In the genomic region with DNA sequence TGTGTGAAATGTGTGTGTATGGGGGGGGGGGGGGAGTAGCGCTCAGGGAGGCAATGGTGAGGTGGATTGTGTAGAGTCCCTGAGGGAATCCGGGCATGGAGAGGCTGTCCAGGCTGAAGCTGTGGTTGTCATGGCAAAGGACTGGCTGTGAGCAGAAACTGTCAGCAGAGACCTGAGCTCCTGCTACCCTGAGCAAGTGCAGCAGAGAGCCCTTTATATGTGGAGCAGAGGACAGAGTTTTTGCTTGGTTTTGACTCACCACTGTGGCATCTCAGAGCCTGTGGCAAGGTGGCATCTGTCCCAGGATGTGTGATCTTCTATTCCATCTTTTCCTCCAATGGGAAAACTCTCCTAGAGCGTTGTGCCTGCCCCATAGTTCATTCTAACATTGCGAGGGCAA, we compare ENCODE assay signal across 23 mouse cellular contexts.
DNase-seq lines count a peak whose midpoint lies in the region; ATAC-seq lines count a peak whose summit lies in the region.
"Had no signal": no experiment of that assay in that cellular context is flagged by ENCODE, and none has a peak within 500 bp of the region (broad histone marks: within the 10 kb centered on the region; RNA-seq: fewer than 3 reads in every experiment).

No protein-coding gene starts in this region.

- H3K4me1 ChIP-seq in hindbrain, embryonic 10.5 days (replicated peaks): peaks cover 29% of the 10 kb centered on the region
- H3K4me1 ChIP-seq in hindbrain, embryonic 14.5 days (replicated peaks; ENCODE audit: control insufficient read depth, insufficient read depth, low read length): no peaks in the 10 kb centered on the region
- peaks cover 13% of the 10 kb centered on the region; the same call in 1 of the 2 replicates for H3K4me1 ChIP-seq in neural tube, embryonic 13.5 days (replicated peaks)
- H3K4me1 ChIP-seq in liver, embryonic 12.5 days: no peaks in the 10 kb centered on the region

- H3K36me3 ChIP-seq in hindbrain, embryonic 10.5 days: no peaks in the 10 kb centered on the region
- H3K36me3 ChIP-seq in hindbrain, embryonic 14.5 days (replicated peaks; ENCODE audit: control insufficient read depth, insufficient read depth): no peaks in the 10 kb centered on the region
- H3K36me3 ChIP-seq in neural tube, embryonic 13.5 days: no peaks in the 10 kb centered on the region
- H3K36me3 ChIP-seq in liver, embryonic 12.5 days: no peaks in the 10 kb centered on the region
- H3K36me3 ChIP-seq: embryonic facial prominence, embryonic 15.5 days; forebrain, embryonic 10.5 days; heart, embryonic 10.5 days; heart, embryonic 15.5 days had no signal

- H3K27me3 ChIP-seq in hindbrain, embryonic 10.5 days (ENCODE audit: insufficient read depth, poor library complexity, severe bottlenecking): no peaks in the 10 kb centered on the region
- no peaks in the 10 kb centered on the region for H3K27me3 ChIP-seq in hindbrain, embryonic 14.5 days (ENCODE audit: control insufficient read depth, insufficient read depth, low read length)
- no peaks in the 10 kb centered on the region for H3K27me3 ChIP-seq in neural tube, embryonic 13.5 days
- H3K27me3 ChIP-seq in liver, embryonic 12.5 days (replicated peaks): no peaks in the 10 kb centered on the region
- H3K27me3 ChIP-seq: CH12.LX; embryonic facial prominence, embryonic 15.5 days; heart, embryonic 15.5 days had no signal

- no peak overlapping the region for H3K4me3 ChIP-seq in hindbrain, embryonic 10.5 days
- H3K4me3 ChIP-seq in hindbrain, embryonic 14.5 days (replicated peaks; ENCODE audit: low read length): no peak overlapping the region
- no peak overlapping the region for H3K4me3 ChIP-seq in neural tube, embryonic 13.5 days
- no peak overlapping the region for H3K4me3 ChIP-seq in liver, embryonic 12.5 days
- H3K4me3 ChIP-seq: embryonic facial prominence, embryonic 15.5 days; erythroblast, embryonic 14.5 days; forebrain, embryonic 10.5 days; heart, embryonic 10.5 days; heart, embryonic 15.5 days had no signal

- 80% methylated on average over 4 of the region's 4 CpGs for WGBS in hindbrain, embryonic 10.5 days
- WGBS in hindbrain, embryonic 14.5 days: 79% methylated on average over 4 of the region's 4 CpGs
- WGBS in neural tube, embryonic 13.5 days: 72% methylated on average over 4 of the region's 4 CpGs
- 58% methylated on average over 4 of the region's 4 CpGs for WGBS in liver, embryonic 12.5 days (ENCODE audit: insufficient replicate concordance)

- no peak for DNase-seq in hindbrain, embryonic 10.5 days (ENCODE audit: low spot score)
- no peak for DNase-seq in hindbrain, embryonic 14.5 days (ENCODE audit: low spot score)
- DNase-seq in neural tube, embryonic 10.5 days (ENCODE audit: extremely low spot score, low spot score): no peak
- peak; percentile 79 for DNase-seq in Muller cell, postnatal 12 days (ENCODE audit: inconsistent ontology term)
- DNase-seq in kidney, postnatal 25 days: no peak
- DNase-seq: adrenal gland, postnatal 10 days; cerebellum, adult 11 months; cerebellum, adult 8-10 months; cerebellum, postnatal 14 days; embryo, embryonic 11 days; gastrocnemius, postnatal 10 days; heart, adult 18-20 months; heart, postnatal 14 days; kidney, adult 11 months had no signal

- ATAC-seq in hindbrain, embryonic 14.5 days (ENCODE audit: low FRiP score): no peak
- peak; percentile 52; the same call in 1 of the 2 replicates for ATAC-seq in neural tube, embryonic 13.5 days (ENCODE audit: low read depth)
- no peak for ATAC-seq in liver, embryonic 12.5 days
- ATAC-seq: hindbrain, embryonic 16.5 days had no signal

- H3K9ac ChIP-seq in hindbrain, embryonic 14.5 days: no peak overlapping the region
- no peak overlapping the region for H3K9ac ChIP-seq in neural tube, embryonic 13.5 days
- no peak overlapping the region for H3K9ac ChIP-seq in liver, embryonic 12.5 days
- H3K9ac ChIP-seq: embryonic facial prominence, embryonic 15.5 days; heart, embryonic 15.5 days had no signal

- no peak overlapping the region for H3K4me2 ChIP-seq in hindbrain, embryonic 14.5 days (replicated peaks)
- H3K4me2 ChIP-seq in neural tube, embryonic 13.5 days: no peak overlapping the region
- H3K4me2 ChIP-seq in liver, embryonic 12.5 days: no peak overlapping the region
- H3K4me2 ChIP-seq: embryonic facial prominence, embryonic 15.5 days; heart, embryonic 15.5 days had no signal

- H3K9me3 ChIP-seq in hindbrain, embryonic 10.5 days: no peaks in the 10 kb centered on the region
- no peaks in the 10 kb centered on the region for H3K9me3 ChIP-seq in hindbrain, embryonic 14.5 days (ENCODE audit: control insufficient read depth, low read length)
- no peaks in the 10 kb centered on the region for H3K9me3 ChIP-seq in neural tube, embryonic 13.5 days
- H3K9me3 ChIP-seq in liver, embryonic 12.5 days (replicated peaks): no peaks in the 10 kb centered on the region
- H3K9me3 ChIP-seq: embryonic facial prominence, embryonic 15.5 days; forebrain, embryonic 10.5 days; heart, embryonic 10.5 days; heart, embryonic 15.5 days had no signal

- H3K27ac ChIP-seq in hindbrain, embryonic 10.5 days: peak overlapping the region; percentile 16; the same call in 1 of the 2 replicates
- H3K27ac ChIP-seq in hindbrain, embryonic 14.5 days: no peak overlapping the region
- no peak overlapping the region for H3K27ac ChIP-seq in neural tube, embryonic 13.5 days (replicated peaks)
- H3K27ac ChIP-seq in liver, embryonic 12.5 days: no peak overlapping the region
- H3K27ac ChIP-seq: embryonic facial prominence, embryonic 15.5 days; forebrain, embryonic 10.5 days; heart, embryonic 10.5 days; heart, embryonic 15.5 days had no signal
